Mouse (Mus musculus) liver, adult 2 months (tissue): ENCODE data around the gene Gli1.

Experiments
- CTCF ChIP-seq: fragments of 200-500 bp; IDR thresholded peaks from 2 replicates; pipeline ENCODE4 v1.5.1; 2011; ENCODE audit warnings: low read depth, low read length, control low read depth
- POLR2A ChIP-seq: fragments of 200-500 bp; IDR thresholded peaks from 2 replicates; pipeline ENCODE4 v1.6.1; 2011; ENCODE audit warnings: low read length, control low read depth; ENCODE audit not compliant: insufficient read depth; ENCODE audit errors: extremely low read depth

DNA sequence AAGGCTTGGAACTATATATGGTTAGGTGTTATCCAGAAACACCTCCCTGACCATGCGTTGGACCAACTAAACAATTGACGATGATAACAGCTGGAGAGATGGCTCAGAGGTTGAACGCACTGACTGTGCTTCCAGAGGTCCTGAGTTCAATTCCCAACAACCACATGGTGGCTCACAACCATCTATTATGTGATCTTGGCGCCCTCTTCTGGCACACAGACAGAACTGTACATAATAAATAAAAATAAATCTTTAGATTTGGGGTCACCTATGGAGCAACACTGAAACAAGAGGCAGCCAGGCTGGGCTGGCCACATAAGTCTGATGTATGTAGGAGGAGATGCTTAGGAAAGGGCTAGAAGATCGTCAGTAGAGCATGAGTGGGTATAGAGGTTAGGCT lies 8.6 kb downstream of the Gli1 start:
- TF ChIP-seq CTCF (peak; percentile 31; the same call in 1 of the 2 replicates), POLR2A (no peak)
